Mouse (Mus musculus) testis, adult 2 months (tissue): ENCODE measurements at regions not wholly inside any gene's neighbourhood (a gene's known extent, or its start where the extent isn't known, plus 50 kb on each side); places are given as distances from the start of the nearest gene placed in this dataset.

Experiments used
- H3K27ac ChIP-seq: fragments of 200-500 bp; 2 replicates; pipeline ENCODE4 v1.5.1; 2012; ENCODE audit warnings: low read depth, low read length; ENCODE audit not compliant: control insufficient read depth, insufficient read depth
- H3K27me3 ChIP-seq: fragments of 200-500 bp; 2 replicates; pipeline ENCODE4 v1.6.1; 2012; ENCODE audit warnings: mild to moderate bottlenecking, low read length, moderate library complexity; ENCODE audit not compliant: control insufficient read depth, insufficient read depth
- H3K36me3 ChIP-seq: fragments of 200-500 bp; 2 replicates; pipeline ENCODE4 v1.6.1; 2012; ENCODE audit warnings: mild to moderate bottlenecking, low read length; ENCODE audit not compliant: control insufficient read depth, insufficient read depth
- H3K4me1 ChIP-seq: fragments of 200-500 bp; 2 replicates; pipeline ENCODE4 v1.6.1; 2012; ENCODE audit warnings: low read length; ENCODE audit not compliant: control insufficient read depth, insufficient read depth
- H3K4me3 ChIP-seq: fragments of 200-500 bp; 2 replicates; pipeline ENCODE4 v1.5.1; 2012; ENCODE audit warnings: low read depth, mild to moderate bottlenecking, low read length, moderate library complexity, mixed read lengths; ENCODE audit not compliant: control insufficient read depth
- CTCF ChIP-seq: fragments of 200-500 bp; IDR thresholded peaks from 2 replicates; pipeline ENCODE4 v1.5.1; 2012; ENCODE audit warnings: low read depth, mild to moderate bottlenecking, inconsistent platforms, low read length, moderate library complexity; ENCODE audit not compliant: control insufficient read depth, insufficient read depth, insufficient replicate concordance
- POLR2A ChIP-seq: fragments of 200-500 bp; IDR thresholded peaks from 2 replicates; pipeline ENCODE4 v1.6.1; 2012; ENCODE audit warnings: low read depth, mild to moderate bottlenecking, inconsistent platforms, low read length, moderate library complexity; ENCODE audit not compliant: control insufficient read depth

GRCm38 (mm10) chr3:34918326-34918932 is 268.2 kb downstream of the Sox2 start:
- no peaks in the 10 kb centered on the region for H3K27me3 ChIP-seq
- no peaks in the 10 kb centered on the region for H3K36me3 ChIP-seq
- TF ChIP-seq POLR2A (no peak), CTCF (no peak)
- no peaks in the 10 kb centered on the region for H3K4me1 ChIP-seq
- no peak overlapping the region for H3K27ac ChIP-seq
- H3K4me3 ChIP-seq: no peak overlapping the region

GRCm38 (mm10) chr3:34920497-34920896 is 270.3 kb downstream of the Sox2 start:
- TF ChIP-seq POLR2A (no peak), CTCF (no peak)
- Histone ChIP-seq H3K4me3 (no peak overlapping the region), H3K36me3 (no peaks in the 10 kb centered on the region), H3K27ac (no peak overlapping the region), H3K27me3 (no peaks in the 10 kb centered on the region), H3K4me1 (no peaks in the 10 kb centered on the region)

- Histone ChIP-seq H3K27ac (no peak overlapping the region), H3K27me3 (no peaks in the 10 kb centered on the region), H3K36me3 (no peaks in the 10 kb centered on the region), H3K4me3 (no peak overlapping the region), H3K4me1 (no peaks in the 10 kb centered on the region)
- TF ChIP-seq POLR2A: no peak
- TF ChIP-seq CTCF: no peak
These were observed 299.7 kb downstream of the Sox2 start for GRCm38 (mm10) chr3:34949867-34950266.

- Histone ChIP-seq H3K4me1 (no peaks in the 10 kb centered on the region), H3K27ac (no peak overlapping the region), H3K27me3 (no peaks in the 10 kb centered on the region), H3K4me3 (no peak overlapping the region), H3K36me3 (no peaks in the 10 kb centered on the region)
- TF ChIP-seq POLR2A (no peak), CTCF (no peak)
These were observed 306.0 kb downstream of the Sox2 start for GRCm38 (mm10) chr3:34956183-34956582.

- no peaks in the 10 kb centered on the region for H3K36me3 ChIP-seq
- no peak overlapping the region for H3K4me3 ChIP-seq
- no peak for TF ChIP-seq CTCF
- no peak overlapping the region for H3K27ac ChIP-seq
- no peaks in the 10 kb centered on the region for H3K4me1 ChIP-seq
- H3K27me3 ChIP-seq: no peaks in the 10 kb centered on the region
These were observed 308.9 kb downstream of the Sox2 start for GRCm38 (mm10) chr3:34959044-34959521.

- Histone ChIP-seq H3K27me3 (no peaks in the 10 kb centered on the region), H3K36me3 (no peaks in the 10 kb centered on the region), H3K4me1 (no peaks in the 10 kb centered on the region), H3K27ac (no peak overlapping the region), H3K4me3 (no peak overlapping the region)
- no peak for TF ChIP-seq POLR2A
- no peak for TF ChIP-seq CTCF
These were observed 316.2 kb downstream of the Sox2 start for GRCm38 (mm10) chr3:34966442-34966841.

GRCm38 (mm10) chr3:34967911-34968310 is 317.7 kb downstream of the Sox2 start:
- Histone ChIP-seq H3K27ac (no peak overlapping the region), H3K36me3 (no peaks in the 10 kb centered on the region), H3K4me1 (no peaks in the 10 kb centered on the region), H3K4me3 (no peak overlapping the region), H3K27me3 (no peaks in the 10 kb centered on the region)
- no peak for TF ChIP-seq POLR2A

GRCm38 (mm10) chr3:34971536-34971935 is 321.3 kb downstream of the Sox2 start:
- H3K36me3 ChIP-seq: no peaks in the 10 kb centered on the region
- no peaks in the 10 kb centered on the region for H3K4me1 ChIP-seq
- H3K27ac ChIP-seq: no peak overlapping the region
- TF ChIP-seq CTCF (no peak), POLR2A (no peak)
- no peak overlapping the region for H3K4me3 ChIP-seq
- no peaks in the 10 kb centered on the region for H3K27me3 ChIP-seq
